Mouse (Mus musculus): ENCODE data around the gene Tas2r139.
"Not testable (repeated sequence)": the region's sequence is repeated elsewhere in the genome, so short reads cannot be mapped to it uniquely, and the experiment has no call there.

The Tas2r139 gene

DNA sequence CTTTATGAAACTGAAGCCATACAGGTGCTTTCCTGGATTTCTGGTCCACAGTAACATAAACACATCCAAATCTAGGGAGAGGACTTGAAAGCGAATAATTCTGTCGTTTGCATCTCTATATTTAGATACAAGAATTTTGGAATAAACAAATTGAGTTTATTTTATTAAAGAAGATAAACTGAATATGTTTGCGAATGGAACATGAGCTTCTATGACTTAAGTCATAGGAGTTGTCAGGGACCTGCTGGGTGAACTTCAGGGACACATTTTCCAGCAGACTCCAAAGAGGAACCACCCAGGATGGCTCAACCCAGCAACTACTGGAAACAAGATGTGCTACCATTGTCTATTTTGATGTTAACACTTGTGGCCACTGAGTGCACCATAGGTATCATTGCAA is at the start of gene Tas2r139:
TSS of gene Tas2r139 (plus strand) at position 301 of the 400 bp plus-strand sequence.
- no peak for DNase-seq (ENCODE audit: extremely low spot score, low spot score)

DNA sequence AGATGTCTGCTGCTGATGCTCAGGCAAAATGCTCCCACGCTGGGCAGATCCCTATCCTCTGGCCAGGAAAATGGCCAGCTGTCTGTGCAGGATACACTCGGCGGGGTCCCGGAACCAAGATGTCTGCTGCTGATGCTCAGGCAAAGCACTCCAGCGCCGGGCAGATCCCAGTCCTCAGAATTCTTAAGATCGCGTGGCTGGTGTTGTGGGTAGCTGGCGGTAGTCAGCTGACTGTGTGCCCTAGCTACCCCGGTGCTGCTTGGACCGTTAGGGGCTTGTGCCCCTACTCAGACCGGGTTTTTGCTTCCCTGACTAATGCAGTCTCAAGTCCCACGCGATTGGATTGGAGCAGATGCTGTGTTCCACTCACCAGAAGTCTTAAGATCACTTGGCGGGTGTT is 10.4 kb downstream of the Tas2r139 start:
- not testable (repeated sequence) for DNase-seq (ENCODE audit: extremely low spot score, low spot score)

DNA sequence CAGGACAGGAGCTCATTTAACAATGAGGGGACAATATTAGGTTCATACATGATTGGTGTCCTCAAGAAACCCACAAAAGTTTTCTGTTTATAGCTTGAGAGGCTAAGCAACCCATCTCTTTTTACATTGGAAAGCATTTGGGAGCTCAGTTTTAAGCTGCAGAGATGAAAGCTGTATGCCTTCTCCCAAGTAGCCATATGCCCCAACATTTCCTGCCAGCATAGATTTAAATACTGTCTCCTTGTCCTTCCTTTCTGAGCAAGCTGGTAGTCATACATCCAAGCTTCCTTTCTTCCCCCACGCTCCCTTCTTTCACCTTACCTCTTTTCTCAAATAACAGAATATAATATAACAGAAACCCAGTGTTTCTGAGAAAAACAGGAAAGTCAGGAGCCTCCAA is 41.7 kb downstream of the Tas2r139 start:
- no peak for DNase-seq (ENCODE audit: extremely low spot score, low spot score)

DNA sequence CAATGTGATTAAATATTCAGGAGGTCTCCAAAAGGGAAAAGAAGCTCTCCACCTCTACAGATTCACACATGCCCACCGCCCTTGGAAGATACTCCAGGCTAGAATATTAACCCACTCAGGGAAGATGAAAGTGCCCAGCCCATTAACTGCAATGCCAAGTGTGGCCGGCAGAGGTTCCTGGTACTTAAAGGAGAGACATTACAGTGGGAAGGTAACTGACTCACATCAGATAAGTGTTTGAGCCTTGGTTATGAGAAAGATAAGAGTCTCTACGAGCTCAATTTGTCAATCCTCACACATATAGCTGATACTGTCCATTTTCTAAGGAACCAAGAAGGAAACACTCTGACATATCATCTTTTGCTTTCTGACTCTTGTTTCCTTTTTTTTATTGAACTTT is 45.5 kb downstream of the Tas2r139 start:
- no peak for DNase-seq (ENCODE audit: extremely low spot score, low spot score)

Measured in neural tube, embryonic 10.5 days (tissue).